Mouse (Mus musculus) midbrain, embryonic 11.5 days (tissue): ENCODE results near the gene Arhgdib. TPM values are rescaled to one million over a fixed set of nuclear protein-coding genes. Genes with fewer than 3 reads are reported as not detected.

Experiments used
- ATAC-seq: fragments of 200-750 bp; cut with Nextera tagmentation; 2 replicates; pipeline ENCODE4 v1.8.0; 2017; ENCODE audit warnings: moderate TSS enrichment, moderate library complexity; ENCODE audit not compliant: low FRiP score
- DNase-seq: peaks from one replicate; pipeline ENCODE4 v3.0.0; 2015; ENCODE audit warnings: low spot score; ENCODE audit errors: missing footprints
- H3K27ac ChIP-seq: fragments of 300-500 bp; sonication (generic); 2 replicates; pipeline ENCODE4 v1.5.1; 2014; ENCODE audit warnings: low read depth, low read length
- H3K27me3 ChIP-seq: fragments of 300-500 bp; sonication (generic); 2 replicates; pipeline ENCODE4 v1.6.1; 2014; ENCODE audit warnings: mild to moderate bottlenecking, low read length, moderate library complexity, mixed read lengths; ENCODE audit not compliant: control insufficient read depth, insufficient read depth
- H3K36me3 ChIP-seq: fragments of 300-500 bp; sonication (generic); 2 replicates; pipeline ENCODE4 v1.6.1; 2014; ENCODE audit warnings: mild to moderate bottlenecking, low read length, moderate library complexity, mixed read lengths; ENCODE audit not compliant: control insufficient read depth, insufficient read depth
- H3K4me1 ChIP-seq: fragments of 300-500 bp; sonication (generic); 2 replicates; pipeline ENCODE4 v1.6.1; 2014; ENCODE audit warnings: low read length; ENCODE audit not compliant: control insufficient read depth, insufficient read depth
- H3K4me2 ChIP-seq: fragments of 300-500 bp; sonication (generic); 2 replicates; pipeline ENCODE4 v1.6.1; 2014; ENCODE audit warnings: mild to moderate bottlenecking, moderate library complexity
- H3K4me3 ChIP-seq: fragments of 300-500 bp; sonication (generic); 2 replicates; pipeline ENCODE4 v1.5.1; 2014; ENCODE audit warnings: low read depth, low read length
- H3K9ac ChIP-seq: fragments of 300-500 bp; sonication (generic); 2 replicates; pipeline ENCODE4 v1.6.1; 2014; ENCODE audit warnings: low read length
- H3K9me3 ChIP-seq: fragments of 300-500 bp; sonication (generic); 2 replicates; pipeline ENCODE4 v1.6.1; 2016; ENCODE audit warnings: low read length; ENCODE audit not compliant: control insufficient read depth
- WGBS: fragments of 180-500 bp; shearing (Covaris S2); extraction: QIAGEN DNeasy Blood & Tissue Kit; methylation state at CpG from one replicate; pipeline ENCODE4 v1.1.7; 2014; 5-methylcytosine and 5-hydroxymethylcytosine counted together
- polyA plus RNA-seq: library from polyadenylated mRNA; unstranded; fragments of >200 nt; fragmentation: Nextera tagmentation; extraction: Ambion mirVana; gene quantifications from 2 replicates; pipeline ENCODE4 v1.2.1, GENCODE M21; 2014

Gene Arhgdib
- polyA plus RNA-seq, 1 experiment from 2014 or later: 26.4 TPM

DNA sequence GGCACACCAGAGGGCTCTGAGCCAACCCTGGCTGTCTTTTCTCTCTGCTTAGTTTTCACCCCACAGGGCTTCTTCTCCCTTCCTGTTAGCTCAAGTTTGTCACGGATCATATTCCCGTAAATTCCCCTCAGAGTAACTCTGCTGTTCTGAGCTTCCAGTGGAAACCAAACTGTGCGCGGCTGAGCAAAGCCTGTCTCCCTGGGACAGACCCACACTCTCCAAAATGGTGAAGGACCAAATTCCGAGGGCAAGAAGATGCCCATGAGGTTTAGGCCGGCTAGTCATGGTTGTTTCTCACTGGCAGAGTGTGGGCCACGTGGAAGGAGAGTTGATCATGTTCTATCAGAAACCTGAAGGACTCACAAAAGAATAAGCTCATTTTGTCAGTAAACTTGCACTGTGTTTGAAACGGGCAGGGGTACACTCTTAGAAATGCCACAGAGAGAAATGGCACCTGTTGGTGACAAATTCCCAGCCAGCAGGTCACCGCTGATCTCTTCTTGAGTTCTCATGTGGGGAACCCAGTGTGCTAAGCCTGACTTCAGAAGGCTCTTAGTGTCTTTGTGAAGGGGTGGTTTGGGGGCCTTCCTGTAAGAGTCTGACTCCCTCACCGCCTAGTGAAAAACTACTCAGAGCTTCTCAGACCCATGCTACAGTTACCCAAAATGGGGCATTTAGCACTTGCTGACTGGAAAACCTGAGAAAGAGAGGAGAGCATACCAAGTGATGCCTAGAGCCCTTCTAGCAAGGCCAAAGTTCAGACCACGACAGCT lies 1.3 kb downstream of the Arhgdib start:
- ATAC-seq: no peak

DNA sequence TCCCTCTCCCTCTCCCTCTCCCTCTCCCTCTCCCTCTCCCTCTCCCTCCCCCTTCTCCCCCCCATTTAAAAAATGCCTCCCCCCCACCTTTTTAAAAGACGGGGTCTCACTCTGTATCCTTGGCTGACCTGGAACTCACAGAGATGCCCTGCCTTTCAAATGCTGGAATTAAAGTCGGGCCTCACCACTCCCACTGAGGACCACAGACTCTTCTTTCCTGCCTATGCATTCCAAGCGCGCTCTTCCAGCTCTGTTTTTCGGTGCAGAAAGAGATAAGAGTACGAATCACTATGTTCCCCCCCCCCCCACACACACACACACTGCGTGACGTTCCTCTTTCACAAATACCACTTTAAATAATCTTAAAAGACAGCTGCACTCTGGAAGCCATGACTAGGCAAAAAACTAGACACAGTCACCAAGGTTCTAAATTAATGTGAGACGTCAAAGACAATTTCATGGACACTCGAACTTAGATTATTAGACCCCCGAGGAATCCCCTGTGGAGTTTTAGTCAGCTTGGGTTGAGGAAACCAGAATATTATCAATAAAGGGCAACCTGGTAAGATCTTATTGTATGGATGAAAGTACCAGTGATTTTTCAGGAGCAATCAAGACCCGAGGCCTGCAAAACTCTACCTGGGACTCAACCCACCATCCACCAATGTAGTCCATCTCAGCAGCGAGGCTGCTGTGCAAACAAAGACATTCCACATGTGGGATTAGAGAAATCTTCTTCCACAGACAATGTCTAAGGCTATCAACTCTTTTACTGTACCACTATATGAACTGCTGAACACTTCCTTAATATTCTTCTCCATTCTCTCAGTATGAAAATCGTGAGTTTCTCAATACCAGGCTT lies 2.1 kb downstream of the Arhgdib start:
- Histone ChIP-seq H3K36me3 (no peaks in the 10 kb centered on the region), H3K27me3 (no peaks in the 10 kb centered on the region), H3K9me3 (no peaks in the 10 kb centered on the region), H3K4me3 (no peak overlapping the region), H3K4me1 (no peaks in the 10 kb centered on the region), H3K27ac (no peak overlapping the region), H3K9ac (no peak overlapping the region), H3K4me2 (no peak overlapping the region)
- ATAC-seq (no peak), DNase-seq (no peak)
- WGBS: 81% methylated on average over 13 of the region's 14 CpGs

More for the DNA sequence above, 1.3 kb downstream of the Arhgdib start:
- no peak overlapping the region for H3K4me2 ChIP-seq
- H3K27me3 ChIP-seq: no peaks in the 10 kb centered on the region
- peak; percentile 41 for DNase-seq
- H3K4me1 ChIP-seq: no peaks in the 10 kb centered on the region
- no peak overlapping the region for H3K4me3 ChIP-seq
- no peaks in the 10 kb centered on the region for H3K36me3 ChIP-seq
- no peaks in the 10 kb centered on the region for H3K9me3 ChIP-seq
- no peak overlapping the region for H3K9ac ChIP-seq
- H3K27ac ChIP-seq: no peak overlapping the region
- 83% methylated on average over 11 of the region's 11 CpGs for WGBS

DNA sequence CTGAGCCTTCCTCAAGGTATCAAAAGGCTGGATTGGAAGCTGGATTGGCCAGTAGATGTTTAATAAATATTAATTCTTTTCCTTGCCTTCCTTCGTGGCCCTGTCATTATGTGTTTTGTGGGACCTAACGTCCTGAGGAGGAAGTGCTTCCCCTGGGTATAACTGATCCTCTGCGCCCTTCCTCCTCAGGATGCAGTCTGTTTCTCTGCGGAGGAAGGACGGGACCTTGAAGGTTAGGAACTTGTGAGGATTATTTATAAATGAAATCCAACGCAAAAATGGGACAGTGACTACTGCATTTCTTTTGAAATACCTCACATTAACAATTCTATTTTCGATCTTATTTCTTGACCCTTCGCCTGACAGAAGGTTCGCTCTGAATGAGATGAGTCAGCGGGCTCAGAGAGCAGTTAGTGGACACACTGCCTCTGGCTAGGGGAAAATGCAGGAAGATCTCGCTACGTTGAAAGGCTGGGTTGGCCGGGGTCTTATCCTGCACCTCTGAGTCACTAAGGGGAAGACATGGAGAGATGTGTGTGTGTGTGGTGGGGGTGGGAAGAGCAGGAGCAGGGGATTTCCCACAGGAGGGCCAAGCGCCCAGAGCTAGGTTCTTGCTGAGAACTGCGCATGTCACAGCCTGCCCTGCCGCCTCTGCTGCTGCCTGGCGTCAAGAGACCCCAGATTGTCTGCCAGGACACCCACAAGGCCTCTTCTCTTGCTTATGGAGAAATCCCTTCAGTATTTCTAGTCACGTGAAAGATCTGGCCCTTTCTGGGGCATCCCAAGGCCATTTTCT lies 3.2 kb downstream of the Arhgdib start:
- DNase-seq (no peak), ATAC-seq (no peak)
- H3K4me3 ChIP-seq: no peak overlapping the region
- H3K27me3 ChIP-seq: no peaks in the 10 kb centered on the region
- no peak overlapping the region for H3K27ac ChIP-seq
- no peaks in the 10 kb centered on the region for H3K4me1 ChIP-seq
- no peak overlapping the region for H3K9ac ChIP-seq
- H3K36me3 ChIP-seq: no peaks in the 10 kb centered on the region
- H3K9me3 ChIP-seq: no peaks in the 10 kb centered on the region
- H3K4me2 ChIP-seq: no peak overlapping the region
- 81% methylated on average over 18 of the region's 18 CpGs for WGBS

DNA sequence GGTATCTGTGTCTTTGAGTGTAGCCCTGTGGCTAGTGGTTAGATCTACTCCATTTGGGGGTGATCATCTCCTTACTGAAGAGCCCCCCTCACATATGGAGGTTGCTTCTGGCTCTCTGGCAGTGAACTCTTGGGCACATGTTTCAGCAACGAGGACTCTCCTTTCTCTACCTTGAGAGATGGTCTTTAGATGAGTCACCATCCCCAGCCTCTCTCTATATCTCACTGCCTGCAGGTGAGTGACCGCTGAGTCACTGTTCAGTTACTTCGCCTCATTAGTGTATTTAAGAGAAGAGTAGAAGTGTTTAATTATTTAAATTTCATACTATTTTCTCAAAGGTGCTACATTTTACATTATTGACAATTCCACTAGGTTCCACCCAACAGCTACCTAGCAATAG lies 4.6 kb downstream of the Arhgdib start:
- Histone ChIP-seq H3K9ac (no peak overlapping the region), H3K36me3 (no peaks in the 10 kb centered on the region), H3K27ac (no peak overlapping the region), H3K4me3 (no peak overlapping the region), H3K4me2 (no peak overlapping the region), H3K27me3 (no peaks in the 10 kb centered on the region), H3K4me1 (no peaks in the 10 kb centered on the region), H3K9me3 (no peaks in the 10 kb centered on the region)
- no peak for ATAC-seq
- no peak for DNase-seq
- 86% methylated on average over 3 of the region's 3 CpGs for WGBS

DNA sequence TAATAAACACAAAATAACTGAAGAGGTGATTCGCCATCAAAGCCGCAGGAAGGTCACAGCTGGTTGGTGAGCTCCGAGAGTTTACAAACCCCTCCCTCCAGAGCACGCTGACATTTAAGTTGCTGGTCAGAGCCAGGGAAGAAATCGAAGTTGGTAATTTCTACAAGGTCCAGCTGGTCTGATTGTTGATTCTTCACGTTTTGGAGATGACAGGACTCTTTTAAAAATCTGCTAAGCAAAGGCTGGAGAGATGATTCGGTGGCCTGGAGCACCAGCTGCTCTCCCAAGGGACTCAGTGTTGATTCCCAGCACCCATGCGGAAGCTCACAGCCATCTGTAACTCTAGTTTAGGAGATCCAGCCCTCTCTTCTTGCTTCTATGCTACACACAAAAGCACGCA lies 5.3 kb downstream of the Arhgdib start:
- H3K9me3 ChIP-seq: no peaks in the 10 kb centered on the region
- no peaks in the 10 kb centered on the region for H3K4me1 ChIP-seq
- H3K27me3 ChIP-seq: no peaks in the 10 kb centered on the region
- H3K4me3 ChIP-seq: no peak overlapping the region
- ATAC-seq (no peak), DNase-seq (no peak)
- no peak overlapping the region for H3K4me2 ChIP-seq
- no peaks in the 10 kb centered on the region for H3K36me3 ChIP-seq
- H3K27ac ChIP-seq: no peak overlapping the region
- H3K9ac ChIP-seq: no peak overlapping the region
- 85% methylated on average over 9 of the region's 9 CpGs for WGBS

DNA sequence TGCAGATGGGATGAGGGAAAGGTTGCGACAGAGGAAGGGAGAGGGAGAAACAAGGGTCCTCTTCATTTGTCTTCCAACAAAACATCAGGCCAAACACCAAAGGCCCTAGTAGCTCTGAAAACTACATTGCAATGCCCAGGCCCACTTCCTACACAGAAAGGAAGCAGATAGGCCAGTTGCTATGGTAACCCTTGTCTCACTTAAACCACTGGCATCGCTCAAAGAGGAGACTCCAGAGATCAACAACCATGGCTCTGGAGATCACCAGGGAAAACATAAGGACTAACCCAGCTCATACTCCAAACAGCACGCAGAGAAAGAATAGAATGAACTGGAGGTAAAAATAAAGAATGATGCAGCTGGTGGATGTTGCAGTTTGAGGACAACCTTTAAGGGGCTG lies 6.5 kb downstream of the Arhgdib start:
- H3K4me1 ChIP-seq: no peaks in the 10 kb centered on the region
- no peak overlapping the region for H3K9ac ChIP-seq
- no peak overlapping the region for H3K27ac ChIP-seq
- H3K9me3 ChIP-seq: no peaks in the 10 kb centered on the region
- WGBS: 77% methylated on average over 3 of the region's 3 CpGs
- DNase-seq (no peak), ATAC-seq (no peak)
- no peak overlapping the region for H3K4me2 ChIP-seq
- H3K4me3 ChIP-seq: no peak overlapping the region
- H3K27me3 ChIP-seq: no peaks in the 10 kb centered on the region
- H3K36me3 ChIP-seq: no peaks in the 10 kb centered on the region

DNA sequence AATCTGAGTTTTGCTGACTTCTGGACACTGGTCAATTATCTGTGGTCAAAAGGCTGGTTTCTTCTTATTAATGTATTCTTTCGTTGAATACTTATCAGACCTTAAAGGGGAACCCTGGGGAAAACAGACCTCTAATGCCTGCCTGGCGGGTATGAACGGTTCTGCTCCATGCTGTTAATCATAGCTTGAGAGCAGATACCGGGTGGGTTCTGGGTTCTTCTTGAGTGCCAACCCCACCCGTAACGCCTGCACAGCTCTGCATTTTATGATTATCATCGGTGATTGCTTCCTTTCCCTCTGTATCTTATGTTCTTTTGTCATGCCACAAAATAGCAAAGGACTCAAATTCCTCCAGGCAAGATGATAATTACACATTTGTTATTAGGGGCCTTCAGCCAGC lies 7.6 kb downstream of the Arhgdib start:
- no peak overlapping the region for H3K4me2 ChIP-seq
- no peak overlapping the region for H3K9ac ChIP-seq
- DNase-seq: no peak
- H3K27ac ChIP-seq: no peak overlapping the region
- no peaks in the 10 kb centered on the region for H3K36me3 ChIP-seq
- no peak overlapping the region for H3K4me3 ChIP-seq
- 87% methylated on average over 7 of the region's 7 CpGs for WGBS
- no peaks in the 10 kb centered on the region for H3K4me1 ChIP-seq
- H3K9me3 ChIP-seq: no peaks in the 10 kb centered on the region
- no peak for ATAC-seq
- H3K27me3 ChIP-seq: no peaks in the 10 kb centered on the region

DNA sequence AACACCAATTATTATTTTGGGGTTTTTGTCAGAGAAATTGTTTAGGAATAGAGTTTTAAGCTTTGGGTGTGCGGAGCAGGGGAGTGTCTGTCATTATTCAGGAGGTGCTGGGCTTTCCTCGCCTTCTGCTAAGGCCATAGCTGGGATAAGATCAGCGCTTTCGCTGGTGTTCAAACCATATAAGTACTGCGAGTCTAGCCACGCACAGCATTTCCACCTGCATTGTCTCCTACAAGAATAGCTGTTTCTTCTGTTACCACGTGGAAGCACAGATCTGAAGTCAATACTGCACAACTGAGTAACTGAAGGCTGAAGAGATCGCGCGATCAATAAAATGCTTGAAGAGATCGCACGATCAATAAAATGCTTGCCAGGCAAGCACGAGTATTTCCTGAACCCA lies 10.5 kb downstream of the Arhgdib start:
- no peak overlapping the region for H3K4me3 ChIP-seq
- no peaks in the 10 kb centered on the region for H3K9me3 ChIP-seq
- ATAC-seq (no peak), DNase-seq (no peak)
- H3K4me2 ChIP-seq: no peak overlapping the region
- WGBS: 84% methylated on average over 13 of the region's 13 CpGs
- H3K4me1 ChIP-seq: no peaks in the 10 kb centered on the region
- H3K9ac ChIP-seq: no peak overlapping the region
- H3K27me3 ChIP-seq: no peaks in the 10 kb centered on the region
- H3K36me3 ChIP-seq: no peaks in the 10 kb centered on the region
- no peak overlapping the region for H3K27ac ChIP-seq
